Mouse (Mus musculus) left cerebral cortex, adult 2 months (tissue): ENCODE measurements around the gene Ksr2. TPM values are rescaled to one million over a fixed set of nuclear protein-coding genes. Genes with fewer than 3 reads are reported as not detected.

Experiments used
- DNase-seq, 2 experiments: peaks; one replicate each; pipeline ENCODE4 v3.0.0; 2021 to 2022; ENCODE audit warnings: low spot score in 2 of 2, mixed read lengths in 1 of 2; ENCODE audit errors: extremely low spot score in 1 of 2
- H3K27ac ChIP-seq: fragments of 200-600 bp; 2 replicates; pipeline ENCODE4 v1.8.1; 2022
- H3K4me3 ChIP-seq: fragments of 200-600 bp; 2 replicates; pipeline ENCODE4 v1.8.1; 2022
- CTCF ChIP-seq: fragments of 200-600 bp; IDR thresholded peaks from 2 replicates; pipeline ENCODE4 v1.8.1; 2022; ENCODE audit warnings: antibody characterized with exemption, mild to moderate bottlenecking, moderate library complexity
- intact Hi-C: fragments of 180-260 bp; cut with DNase I; formaldehyde crosslinking; loops from one replicate; pipeline ENCODE4 v1.15.1; 2025
- total RNA-seq, 2 experiments: library from RNA; stranded (reverse); gene quantifications; 2 replicates each; pipeline ENCODE4 v1.2.3; 2021

Ksr2 gene
- total RNA-seq, 2 experiments from 2014 or later, result 40.8 to 47.2 TPM

GRCm38 (mm10) chr5:117717120-117717519, 303.3 kb downstream of the Ksr2 start:
- no peak overlapping the region for H3K27ac ChIP-seq
- intact Hi-C loops, result no loop called here
- no peak for TF ChIP-seq CTCF
- no peak overlapping the region for H3K4me3 ChIP-seq
- no peak for DNase-seq

DNA sequence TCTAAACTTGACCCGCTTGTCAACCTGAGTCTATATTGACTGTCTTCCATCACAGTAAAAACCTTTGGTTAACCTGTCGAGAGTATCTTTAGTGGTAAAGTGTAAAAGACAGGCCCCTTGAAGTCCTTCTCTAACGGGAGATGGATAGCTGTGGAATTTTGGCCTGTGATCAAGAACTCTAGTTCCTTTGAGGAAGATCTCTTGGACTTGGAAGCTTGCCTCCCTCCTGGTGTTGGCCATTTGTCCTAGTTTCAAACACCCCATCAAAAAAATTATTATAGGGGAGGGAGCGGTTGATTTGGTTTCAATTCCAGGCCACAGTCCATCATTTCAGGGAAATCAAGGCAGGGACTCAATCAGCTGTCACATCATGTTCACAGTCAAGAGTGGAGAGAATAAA, 309.5 kb downstream of the Ksr2 start:
- intact Hi-C loops, result no loop called here
- no peak for DNase-seq
- no peak overlapping the region for H3K27ac ChIP-seq
- H3K4me3 ChIP-seq, result no peak overlapping the region
- TF ChIP-seq CTCF, result no peak

GRCm38 (mm10) chr5:117726548-117726947, 312.7 kb downstream of the Ksr2 start:
- intact Hi-C loops, result no loop called here
- H3K27ac ChIP-seq, result no peak overlapping the region
- TF ChIP-seq CTCF, result no peak
- DNase-seq, result no peak
- H3K4me3 ChIP-seq, result no peak overlapping the region

DNA sequence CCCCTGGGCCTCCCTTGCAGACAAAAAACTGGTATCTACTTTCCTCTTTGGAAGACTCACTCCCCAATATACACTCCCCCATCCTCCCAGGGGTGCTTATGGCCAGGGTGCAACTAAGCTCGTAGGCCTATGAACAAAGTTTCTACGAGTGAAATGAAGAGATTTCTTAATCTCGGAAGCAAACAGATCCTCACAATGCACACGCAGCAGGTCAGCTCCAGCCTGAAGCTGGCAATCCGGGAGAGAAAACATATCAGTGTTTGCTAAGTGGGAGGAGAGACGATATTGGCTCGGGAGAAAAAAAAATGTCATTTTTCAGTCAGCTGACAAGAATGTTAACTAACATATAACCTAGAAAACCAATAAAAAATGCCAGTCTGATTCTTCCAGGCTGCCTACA, 313.3 kb downstream of the Ksr2 start:
- no peak for DNase-seq
- Histone ChIP-seq H3K27ac (no peak overlapping the region), H3K4me3 (no peak overlapping the region)
- no peak for TF ChIP-seq CTCF
- intact Hi-C loops, result no loop called here

DNA sequence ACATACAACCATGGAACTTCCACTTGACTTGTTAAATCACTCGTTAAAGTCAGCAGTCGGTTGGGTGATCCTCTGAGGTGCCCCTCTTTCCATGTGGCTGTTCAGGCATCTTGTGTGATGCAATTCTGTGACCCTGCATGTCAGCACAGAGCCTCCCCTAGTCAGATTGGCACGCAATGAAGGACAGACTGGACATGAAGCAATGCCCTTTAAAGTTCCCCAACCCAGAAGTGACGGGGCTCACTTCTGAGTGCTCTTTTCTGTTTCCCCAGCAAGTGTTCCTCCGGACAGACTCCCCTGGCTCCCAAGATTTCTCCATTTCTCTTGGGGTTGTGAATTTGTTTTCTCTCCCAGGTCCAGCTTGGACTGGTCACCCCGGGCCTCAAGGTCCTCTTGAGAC, 317.5 kb downstream of the Ksr2 start:
- no peak overlapping the region for H3K27ac ChIP-seq
- H3K4me3 ChIP-seq, result no peak overlapping the region
- intact Hi-C loops, result no loop called here
- no peak for TF ChIP-seq CTCF
- DNase-seq, result no peak

- TF ChIP-seq CTCF, result no peak
- no peak overlapping the region for H3K4me3 ChIP-seq
- no peak overlapping the region for H3K27ac ChIP-seq
- intact Hi-C loops, result no loop called here
- peak; percentile 26 to 36 for DNase-seq
These were observed 330.9 kb downstream of the Ksr2 start for GRCm38 (mm10) chr5:117744654-117745178.

GRCm38 (mm10) chr5:117749353-117749752, 335.6 kb downstream of the Ksr2 start:
- Histone ChIP-seq H3K27ac (no peak overlapping the region), H3K4me3 (no peak overlapping the region)
- TF ChIP-seq CTCF, result no peak
- intact Hi-C loops, result no loop called here
- no peak for DNase-seq

DNA sequence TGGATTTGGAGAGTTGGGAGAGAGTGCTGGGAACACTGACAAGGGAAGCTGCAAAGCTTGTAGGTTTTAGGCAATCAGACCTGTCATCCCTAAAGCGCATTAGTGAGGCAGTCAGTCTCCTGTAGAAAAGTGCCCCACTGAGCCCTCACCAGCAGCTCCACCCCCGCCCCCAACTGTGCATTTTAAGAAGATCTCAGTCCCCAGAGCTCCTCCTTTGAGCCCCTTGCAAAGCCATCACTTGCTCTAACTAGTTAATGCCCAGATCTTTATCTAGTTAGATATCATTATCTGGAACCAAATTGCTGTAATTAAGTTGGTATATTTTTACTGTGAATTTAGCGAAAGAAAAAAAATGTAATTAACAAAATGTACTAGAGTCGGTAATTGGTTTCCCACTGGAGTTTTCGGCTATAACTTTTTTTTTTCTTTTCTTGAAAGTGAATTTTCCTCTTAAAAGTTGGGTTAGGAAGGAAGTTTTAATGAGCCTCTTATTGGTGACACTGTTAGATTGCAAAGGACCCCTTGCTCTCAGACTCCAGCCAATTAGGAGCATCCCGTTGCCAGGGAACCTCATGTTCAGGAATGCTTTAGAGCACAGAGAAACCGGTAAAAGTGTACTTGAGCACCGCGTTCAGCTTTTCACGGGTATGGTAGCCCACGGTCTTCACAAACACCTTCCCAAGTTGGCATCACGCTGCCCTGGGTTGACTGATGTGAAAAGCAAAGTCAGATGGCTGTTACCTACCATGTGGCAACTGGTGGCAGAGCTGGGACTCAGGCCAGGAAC, 344.1 kb downstream of the Ksr2 start:
- no peak for TF ChIP-seq CTCF
- intact Hi-C loops, result no loop called here
- no peak overlapping the region for H3K27ac ChIP-seq
- H3K4me3 ChIP-seq, result no peak overlapping the region
- DNase-seq, result no peak

DNA sequence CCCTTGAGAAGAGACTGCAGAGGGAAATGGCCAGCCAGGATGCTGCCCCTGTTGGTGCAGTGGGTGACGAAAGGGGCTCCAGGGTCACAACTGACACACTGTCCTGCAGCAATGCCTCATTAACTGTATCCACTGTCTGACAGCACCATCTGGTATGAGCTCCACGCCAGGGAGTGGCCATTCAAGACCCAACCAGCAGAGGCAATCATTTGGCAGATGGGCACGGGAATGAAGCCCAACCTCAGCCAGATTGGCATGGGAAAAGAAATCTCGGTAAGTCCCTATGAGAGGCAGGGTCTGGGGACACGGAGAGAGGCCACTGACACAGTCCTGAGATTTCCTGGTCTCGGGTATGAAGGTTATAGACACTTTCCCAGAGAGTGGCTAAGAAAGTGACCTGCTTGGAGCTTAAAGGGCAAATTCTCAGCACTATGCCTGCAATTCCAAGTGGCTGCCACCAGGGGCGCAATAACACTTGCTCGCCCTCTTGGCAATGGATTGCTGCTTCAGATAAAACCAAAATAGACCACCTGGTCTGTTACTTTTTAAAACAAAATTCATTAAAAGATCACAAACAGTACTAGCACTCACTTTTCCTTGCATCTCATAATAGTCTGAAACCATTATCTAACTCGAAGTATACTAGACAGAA, 347.5 kb downstream of the Ksr2 start:
- no peak for DNase-seq
- intact Hi-C loops, result no loop called here
- Histone ChIP-seq H3K4me3 (no peak overlapping the region), H3K27ac (no peak overlapping the region)
- peak; percentile 56 for TF ChIP-seq CTCF

DNA sequence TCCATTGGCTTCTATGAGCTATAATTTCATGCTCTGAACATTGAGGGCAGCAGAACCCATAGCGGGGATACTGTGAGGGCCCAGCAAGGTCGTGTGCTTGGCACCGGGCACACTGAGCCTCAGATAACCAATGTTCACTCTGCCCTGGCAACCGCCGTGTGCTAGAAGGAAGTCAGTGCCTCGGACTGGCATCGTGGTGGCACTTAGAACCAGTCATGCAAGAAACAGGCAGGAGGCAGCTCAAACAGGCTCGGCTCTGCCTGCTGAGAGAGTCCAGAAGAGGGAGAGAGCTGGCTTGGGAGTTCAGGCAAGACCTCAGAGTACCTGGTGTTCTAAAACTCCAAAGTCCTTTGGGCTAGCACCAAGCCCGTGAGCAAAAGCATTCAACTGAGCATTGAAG, 350.7 kb downstream of the Ksr2 start:
- intact Hi-C loops, result no loop called here
- no peak for DNase-seq
- Histone ChIP-seq H3K4me3 (no peak overlapping the region), H3K27ac (no peak overlapping the region)
- TF ChIP-seq CTCF, result no peak

- Histone ChIP-seq H3K4me3 (no peak overlapping the region), H3K27ac (no peak overlapping the region)
- no peak for DNase-seq
- no peak for TF ChIP-seq CTCF
- intact Hi-C loops, result no loop called here
These were observed 365.4 kb downstream of the Ksr2 start for GRCm38 (mm10) chr5:117779175-117779574.

GRCm38 (mm10) chr5:117780681-117781080, 366.9 kb downstream of the Ksr2 start, which contains the start of gene Nos1:
TSS of gene Nos1 (plus strand) at chr5:117781032.
- Histone ChIP-seq H3K4me3 (no peak within 1 kb of the TSS), H3K27ac (no peak within 1 kb of the TSS)
- no peak for TF ChIP-seq CTCF
- intact Hi-C loops, result no loop called here
- DNase-seq, result no peak

DNA sequence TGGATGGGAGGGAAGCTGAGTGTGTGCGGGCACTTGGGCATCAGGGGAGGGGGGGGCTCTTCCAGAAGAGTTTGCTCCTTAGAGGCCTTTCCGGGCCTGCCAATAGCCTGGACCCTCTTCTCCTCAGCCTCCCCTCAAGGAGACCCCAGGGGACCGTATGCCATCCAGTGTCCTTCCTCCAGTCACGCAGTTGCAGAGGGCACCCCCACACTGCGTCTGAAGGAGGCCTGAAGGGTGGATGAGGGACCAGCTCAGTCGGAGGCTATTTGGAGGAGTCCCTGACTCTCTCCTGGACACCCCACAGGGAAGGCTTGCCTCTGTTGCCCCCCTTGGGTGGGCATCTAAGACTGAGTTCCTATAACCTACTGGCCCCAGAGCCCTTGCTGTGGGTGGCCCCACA, 367.4 kb downstream of the Ksr2 start:
- intact Hi-C loops, result no loop called here
- TF ChIP-seq CTCF, result no peak
- Histone ChIP-seq H3K4me3 (no peak overlapping the region), H3K27ac (no peak overlapping the region)
- DNase-seq, result no peak
